ENCODE assay signal across 16 mouse cellular contexts in genomic region chr19:44302901-44303300, GRCm38 (mm10). TPM values are rescaled to one million over a fixed set of nuclear protein-coding genes. Genes with fewer than 3 reads are reported as not detected.
DNase-seq lines count a peak whose midpoint lies in the region; ATAC-seq and TF ChIP-seq lines count a peak whose summit lies in the region.
"Had no signal": no experiment of that assay in that cellular context is flagged by ENCODE, and none has a peak within 500 bp of the region (broad histone marks: within the 10 kb centered on the region; RNA-seq: fewer than 3 reads in every experiment).

No protein-coding gene starts in this region.

- H3K9me3 ChIP-seq in neural tube, embryonic 11.5 days (ENCODE audit: control insufficient read depth, low read length): no peaks in the 10 kb centered on the region
- H3K9me3 ChIP-seq in hindbrain, embryonic 14.5 days (ENCODE audit: control insufficient read depth, low read length): no peaks in the 10 kb centered on the region
- H3K9me3 ChIP-seq: heart, embryonic 12.5 days; hindbrain, embryonic 13.5 days; liver, embryonic 15.5 days; midbrain, embryonic 13.5 days; neural tube, embryonic 12.5 days had no signal

- H3K4me3 ChIP-seq in neural tube, embryonic 11.5 days (ENCODE audit: low read depth, low read length): no peak overlapping the region
- no peak overlapping the region for H3K4me3 ChIP-seq in olfactory bulb, adult 2 months (ENCODE audit: insufficient read depth, low read depth, low read length)
- H3K4me3 ChIP-seq in hindbrain, embryonic 14.5 days (replicated peaks; ENCODE audit: low read length): no peak overlapping the region
- H3K4me3 ChIP-seq: heart, embryonic 12.5 days; hindbrain, embryonic 13.5 days; liver, embryonic 15.5 days; midbrain, embryonic 13.5 days; neural tube, embryonic 12.5 days had no signal

- H3K9ac ChIP-seq in neural tube, embryonic 11.5 days (ENCODE audit: low read length): no peak overlapping the region
- no peak overlapping the region for H3K9ac ChIP-seq in hindbrain, embryonic 14.5 days
- H3K9ac ChIP-seq: heart, embryonic 12.5 days; hindbrain, embryonic 13.5 days; liver, embryonic 15.5 days; midbrain, embryonic 13.5 days; neural tube, embryonic 12.5 days had no signal

- peaks cover 23% of the 10 kb centered on the region for H3K4me1 ChIP-seq in neural tube, embryonic 11.5 days (ENCODE audit: control insufficient read depth, insufficient read depth, low read length)
- peaks cover 45% of the 10 kb centered on the region for H3K4me1 ChIP-seq in olfactory bulb, adult 2 months (ENCODE audit: control insufficient read depth, insufficient read depth, low read length)
- peaks cover 41% of the 10 kb centered on the region for H3K4me1 ChIP-seq in hindbrain, embryonic 14.5 days (replicated peaks; ENCODE audit: control insufficient read depth, insufficient read depth, low read length)

- H3K27ac ChIP-seq in neural tube, embryonic 11.5 days (ENCODE audit: low read depth, low read length): no peak overlapping the region
- H3K27ac ChIP-seq in olfactory bulb, adult 2 months (ENCODE audit: insufficient read depth, low read depth, low read length): peak overlapping the region; percentile 47
- H3K27ac ChIP-seq in hindbrain, embryonic 14.5 days: no peak overlapping the region
- H3K27ac ChIP-seq: hindbrain, embryonic 13.5 days; kidney, postnatal 0 days; midbrain, embryonic 13.5 days; neural tube, embryonic 12.5 days had no signal

- H3K4me2 ChIP-seq in neural tube, embryonic 11.5 days (ENCODE audit: low read depth): no peak overlapping the region
- H3K4me2 ChIP-seq in hindbrain, embryonic 14.5 days (replicated peaks): no peak overlapping the region
- H3K4me2 ChIP-seq: heart, embryonic 12.5 days; hindbrain, embryonic 13.5 days; liver, embryonic 15.5 days; midbrain, embryonic 13.5 days; neural tube, embryonic 12.5 days had no signal

- peaks cover 64% of the 10 kb centered on the region for H3K36me3 ChIP-seq in neural tube, embryonic 11.5 days (ENCODE audit: control insufficient read depth, insufficient read depth, low read length)
- peaks cover 100% of the 10 kb centered on the region for H3K36me3 ChIP-seq in hindbrain, embryonic 14.5 days (replicated peaks; ENCODE audit: control insufficient read depth, insufficient read depth)

- WGBS in neural tube, embryonic 11.5 days: 92% methylated on average over 11 of the region's 11 CpGs
- 21% methylated on average over 11 of the region's 11 CpGs for WGBS in olfactory bulb, adult 2 months
- WGBS in hindbrain, embryonic 14.5 days: 83% methylated on average over 11 of the region's 11 CpGs

- peak; percentile 29 to 55 for DNase-seq in adrenal gland, adult (ENCODE audit: inconsistent age in 2 of 2, low spot score in 1 of 2)
- no peak for DNase-seq in adrenal gland, postnatal 10 days
- DNase-seq in layer of hippocampus, adult 9-11 months: peak; percentile 44
- no peak for DNase-seq in layer of hippocampus, adult 11-12 months (ENCODE audit: low spot score)
- DNase-seq in neural tube, embryonic 11.5 days (ENCODE audit: low spot score): peak; percentile 8
- no peak for DNase-seq in neural tube, embryonic 10.5 days (ENCODE audit: extremely low spot score, low spot score)
- no peak for DNase-seq in hindbrain, embryonic 14.5 days (ENCODE audit: low spot score)
- DNase-seq: adrenal gland, postnatal 36 days; gastrocnemius, postnatal 10 days had no signal

- H3K27me3 ChIP-seq in neural tube, embryonic 11.5 days (ENCODE audit: control insufficient read depth, insufficient read depth, low read length): no peaks in the 10 kb centered on the region
- no peaks in the 10 kb centered on the region for H3K27me3 ChIP-seq in hindbrain, embryonic 14.5 days (ENCODE audit: control insufficient read depth, insufficient read depth, low read length)
- H3K27me3 ChIP-seq: heart, embryonic 12.5 days; hindbrain, embryonic 13.5 days; liver, embryonic 15.5 days; midbrain, embryonic 13.5 days; neural tube, embryonic 12.5 days had no signal

- no peak for TF ChIP-seq CTCF in olfactory bulb, adult 2 months (IDR thresholded peaks at IDR 0.05; ENCODE audit: insufficient read depth, low read depth, low read length)

- no peak for ATAC-seq in neural tube, embryonic 11.5 days (ENCODE audit: insufficient read depth, low FRiP score, low TSS enrichment)
- no peak for ATAC-seq in hindbrain, embryonic 14.5 days (ENCODE audit: low FRiP score)
- ATAC-seq: midbrain, embryonic 13.5 days had no signal

- no peak for TF ChIP-seq POLR2A in olfactory bulb, adult 2 months (IDR thresholded peaks at IDR 0.05; ENCODE audit: insufficient read depth, low read depth, low read length)

RNA-seq across cellular contexts. Expression of gene Scd2, which starts 9.4 kb away (rescaled TPM):
- total RNA-seq in adrenal gland, postnatal 10 days (2021): 100 to 1,000 TPM; 226 to 239 TPM
- polyA plus RNA-seq in neural tube, embryonic 11.5 days (2014; fragmentation: Nextera tagmentation; extraction: Ambion mirVana): 413 and 424 TPM in 2 replicates
- polyA plus RNA-seq in olfactory bulb, adult 2 months (2012; ENCODE audit: insufficient read depth, insufficient read length, low replicate concordance, missing spikeins): 299 and 337 TPM in 2 replicates
- polyA plus RNA-seq in hindbrain, embryonic 14.5 days (2014; fragmentation: Nextera tagmentation; extraction: Ambion mirVana): 323 and 381 TPM in 2 replicates

RNA-seq across cellular contexts. Expression of gene Scd4, which starts 30.0 kb away (rescaled TPM):
- total RNA-seq in adrenal gland, postnatal 10 days (2021): 1 to 10 TPM; 1.6 to 1.7 TPM
- polyA plus RNA-seq in neural tube, embryonic 11.5 days (2014; fragmentation: Nextera tagmentation; extraction: Ambion mirVana): not detected in 2 replicates
- not detected in 2 replicates for polyA plus RNA-seq in olfactory bulb, adult 2 months (2012; ENCODE audit: insufficient read depth, insufficient read length, low replicate concordance, missing spikeins)
- polyA plus RNA-seq in hindbrain, embryonic 14.5 days (2014; fragmentation: Nextera tagmentation; extraction: Ambion mirVana): 0.25 and 0.30 TPM in 2 replicates
- polyA plus RNA-seq: liver, embryonic 15.5 days had no signal

Comparison
In these comparisons a context has a peak if more than half of its experiments do, and no peak if none do; other contexts are left out.
1. DNase-seq: peak in adrenal gland, adult (2 of 2), layer of hippocampus, adult 9-11 months (single experiment) and neural tube, embryonic 11.5 days (single experiment); none in adrenal gland, postnatal 10 days (single experiment), layer of hippocampus, adult 11-12 months (single experiment), neural tube, embryonic 10.5 days (single experiment) and hindbrain, embryonic 14.5 days (single experiment).